Mouse (Mus musculus) induced T-regulatory cell, adult 2 months (primary cell): ENCODE data around the gene Crk.

ENCODE experiments used
- DNase-seq: peaks from one replicate; pipeline ENCODE4 v3.0.0-alpha.2; 2012; ENCODE audit warnings: low read depth

Gene Crk

DNA sequence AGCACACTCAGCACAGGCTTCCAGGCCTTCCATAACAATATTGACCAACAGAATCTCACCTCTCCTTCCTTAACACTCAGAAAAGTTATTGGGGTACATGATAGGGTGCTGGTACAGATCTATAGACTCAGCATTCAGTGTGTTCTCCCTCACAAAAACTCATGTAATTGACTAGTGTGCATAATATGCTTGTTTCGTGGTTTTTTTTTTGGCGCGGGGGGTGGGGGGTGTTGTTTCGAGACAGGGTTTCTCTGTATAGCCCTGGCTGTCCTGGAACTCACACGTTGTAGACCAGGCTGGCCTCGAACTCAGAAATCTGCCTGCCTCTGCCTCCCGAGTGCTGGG lies 59.4 kb downstream of the Crk start:
- DNase-seq = peak; percentile 29

DNA sequence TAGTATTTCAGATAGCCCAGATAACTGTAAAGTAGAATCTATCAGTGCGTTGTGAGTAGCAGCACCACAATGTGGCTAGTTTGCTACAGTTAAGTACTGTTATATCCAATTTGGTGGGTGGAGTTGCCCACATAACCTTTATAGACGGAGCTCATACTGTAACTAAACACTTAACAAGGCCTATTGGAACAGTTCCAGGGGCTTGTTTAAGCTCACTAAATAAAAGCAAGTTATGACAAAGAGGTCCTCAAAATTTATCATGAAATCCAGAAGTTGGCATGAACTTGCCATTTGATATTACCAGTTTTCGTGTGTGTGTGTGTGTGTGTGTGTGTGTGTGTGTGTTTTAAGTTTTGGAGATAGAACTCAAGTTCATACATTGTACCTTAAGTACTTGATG lies 61.1 kb downstream of the Crk start:
- DNase-seq = peak; percentile 20

DNA sequence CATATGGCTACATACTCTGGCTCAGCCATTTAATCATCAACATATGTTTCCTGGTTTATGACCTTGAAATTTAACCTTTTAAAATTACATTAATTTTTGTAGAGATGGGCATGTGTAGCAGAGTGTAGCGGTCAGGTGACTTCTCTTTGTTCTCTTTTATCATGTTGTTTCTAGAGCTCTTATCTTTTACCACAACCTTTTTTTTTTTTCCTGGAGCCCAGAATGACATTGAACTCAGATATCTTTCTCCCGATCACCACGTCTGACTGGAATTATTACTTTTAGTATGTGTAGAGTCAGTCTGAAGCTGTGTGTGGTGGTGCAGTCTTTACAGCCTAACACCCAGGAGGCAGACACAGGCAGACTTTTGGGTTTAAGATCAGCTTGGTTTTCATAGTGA lies 62.6 kb downstream of the Crk start:
- no peak for DNase-seq

DNA sequence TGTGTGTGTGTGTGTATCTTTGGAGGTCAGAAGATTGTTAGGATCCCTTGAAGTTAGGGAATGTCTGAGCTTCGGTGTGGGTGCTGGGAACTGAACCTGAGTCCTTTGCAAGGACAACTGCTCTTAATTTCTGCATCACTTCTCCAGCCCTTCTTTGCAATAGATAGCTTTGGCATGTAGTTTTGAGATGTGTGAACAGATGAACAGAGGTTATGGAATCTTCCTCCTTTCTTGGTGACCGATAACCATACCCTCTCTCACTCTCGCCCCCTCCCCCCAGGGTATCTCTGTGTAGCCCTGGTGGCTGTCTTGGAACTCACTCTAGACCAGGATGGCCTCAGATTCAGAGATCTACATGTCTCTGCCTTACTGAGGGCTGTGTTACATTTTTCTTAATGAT lies 65.7 kb downstream of the Crk start:
- DNase-seq = no peak

DNA sequence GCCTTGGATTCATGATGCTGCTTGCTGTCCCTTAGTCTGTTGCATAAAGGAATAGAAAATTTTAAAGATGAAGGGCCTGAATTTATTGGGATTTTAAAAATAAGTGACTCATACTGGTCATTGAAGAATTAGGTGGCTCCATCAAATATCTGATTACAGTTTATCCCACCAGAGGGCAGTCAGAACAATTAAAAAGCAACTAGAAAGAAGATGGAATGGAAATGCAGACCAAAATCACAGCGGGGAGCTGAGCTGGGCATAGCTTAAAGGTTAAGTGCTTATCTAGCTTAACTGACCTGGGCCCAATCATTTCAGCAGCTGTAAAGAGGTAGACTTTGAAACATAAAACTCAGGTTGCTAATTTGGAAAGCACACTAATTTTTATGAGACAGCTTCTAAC lies 71.5 kb downstream of the Crk start:
- DNase-seq = no peak

DNA sequence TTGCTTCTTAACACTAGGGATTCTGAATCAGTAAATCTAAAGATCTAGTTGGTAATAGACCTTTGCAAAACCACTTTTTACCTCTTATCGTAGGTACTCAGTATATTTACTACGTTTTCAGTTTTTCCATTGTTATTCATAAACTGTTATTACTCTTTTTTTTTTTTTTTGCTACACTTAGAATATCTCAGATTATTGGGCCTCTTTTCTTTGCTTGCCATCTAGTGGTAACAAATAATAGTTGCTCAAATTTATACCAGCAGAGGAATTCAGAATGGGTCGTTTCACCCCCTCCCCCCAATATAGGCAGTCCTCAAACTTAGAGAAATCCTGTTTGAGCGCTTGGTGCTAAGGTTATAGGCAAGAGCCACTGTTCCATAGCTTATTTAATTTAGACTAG lies 72.0 kb downstream of the Crk start:
- DNase-seq = no peak
